In the genomic region with DNA sequence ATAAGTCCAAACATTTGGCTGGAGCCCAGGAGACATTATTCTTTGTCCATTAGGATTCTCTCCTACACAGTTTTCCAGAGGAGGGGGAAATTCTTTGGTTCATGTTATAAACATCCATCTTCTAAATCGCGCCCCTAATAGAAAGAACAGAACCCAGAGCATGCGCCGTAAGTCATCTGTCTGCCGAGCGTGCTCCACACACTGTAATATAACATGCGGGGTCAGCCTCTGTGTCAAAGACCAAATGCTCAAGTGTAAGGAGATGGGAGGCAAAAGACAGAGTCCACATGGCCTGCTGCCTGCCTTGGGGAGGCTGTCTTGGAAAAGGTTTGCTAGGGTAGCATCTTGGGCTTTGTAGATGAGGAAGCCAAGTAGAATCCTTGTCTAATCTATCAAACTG, we compare ENCODE assay signal across 21 mouse cellular contexts.
DNase-seq lines count a peak whose midpoint lies in the region; ATAC-seq lines count a peak whose summit lies in the region.
"Had no signal": no experiment of that assay in that cellular context is flagged by ENCODE, and none has a peak within 500 bp of the region (broad histone marks: within the 10 kb centered on the region; RNA-seq: fewer than 3 reads in every experiment).

No protein-coding gene starts in this region.

- H3K9me3 ChIP-seq in kidney, embryonic 16.5 days (ENCODE audit: low read length), result no peaks in the 10 kb centered on the region
- no peaks in the 10 kb centered on the region for H3K9me3 ChIP-seq in lung, embryonic 15.5 days
- no peaks in the 10 kb centered on the region for H3K9me3 ChIP-seq in intestine, embryonic 16.5 days (ENCODE audit: control insufficient read depth, low read length)
- H3K9me3 ChIP-seq: embryonic facial prominence, embryonic 15.5 days; hindbrain, embryonic 15.5 days had no signal

- H3K4me2 ChIP-seq in kidney, embryonic 16.5 days (replicated peaks; ENCODE audit: low read depth, low read length), result no peak overlapping the region
- H3K4me2 ChIP-seq in lung, embryonic 15.5 days, result no peak overlapping the region
- no peak overlapping the region; the same call in 1 of the 2 replicates for H3K4me2 ChIP-seq in intestine, embryonic 16.5 days (ENCODE audit: low read depth, low read length)
- H3K4me2 ChIP-seq: embryonic facial prominence, embryonic 15.5 days; heart, embryonic 11.5 days; hindbrain, embryonic 15.5 days; liver, embryonic 11.5 days; midbrain, embryonic 11.5 days had no signal

- H3K27me3 ChIP-seq in kidney, embryonic 16.5 days (ENCODE audit: insufficient read depth, low read length), result no peaks in the 10 kb centered on the region
- H3K27me3 ChIP-seq in lung, embryonic 15.5 days, result no peaks in the 10 kb centered on the region
- H3K27me3 ChIP-seq in intestine, embryonic 16.5 days (replicated peaks; ENCODE audit: control insufficient read depth, insufficient read depth, low read length), result no peaks in the 10 kb centered on the region
- H3K27me3 ChIP-seq: embryonic facial prominence, embryonic 15.5 days; hindbrain, embryonic 15.5 days had no signal

- DNase-seq in kidney, adult 9 months, result no peak
- no peak for DNase-seq in lung, postnatal 10 days
- DNase-seq in spleen, adult 18-20 months, result no peak
- no peak for DNase-seq in right cerebral cortex, adult 18-20 months
- DNase-seq: adrenal gland, adult 8-10 months; cerebellum, adult 11-12 months; cerebellum, postnatal 10 days; kidney, adult 18-20 months; layer of hippocampus, postnatal 36 days; lung, adult 18-20 months; thymus, postnatal 25 days had no signal

- no peak overlapping the region for H3K4me3 ChIP-seq in kidney, embryonic 16.5 days (ENCODE audit: low read length)
- no peak overlapping the region for H3K4me3 ChIP-seq in lung, embryonic 15.5 days
- no peak overlapping the region for H3K4me3 ChIP-seq in intestine, embryonic 16.5 days (ENCODE audit: low read length)
- H3K4me3 ChIP-seq: embryonic facial prominence, embryonic 15.5 days; hindbrain, embryonic 15.5 days had no signal

- no peak overlapping the region for H3K9ac ChIP-seq in kidney, embryonic 16.5 days (replicated peaks; ENCODE audit: low read length)
- no peak overlapping the region for H3K9ac ChIP-seq in lung, embryonic 15.5 days
- no peak overlapping the region for H3K9ac ChIP-seq in intestine, embryonic 16.5 days (ENCODE audit: low read depth, low read length)
- H3K9ac ChIP-seq: embryonic facial prominence, embryonic 15.5 days; hindbrain, embryonic 15.5 days had no signal

- peak; percentile 65; the same call in 1 of the 2 replicates for ATAC-seq in kidney, embryonic 16.5 days (ENCODE audit: low FRiP score, low TSS enrichment)
- ATAC-seq in lung, embryonic 15.5 days (ENCODE audit: borderline replicate concordance, extremely low read depth, low FRiP score, low TSS enrichment), result peak; percentile 75; the same call in 1 of the 2 replicates
- ATAC-seq in intestine, embryonic 16.5 days, result peak; percentile 58
- ATAC-seq: activated CD4-positive, CD25-positive, alpha-beta regulatory T cell, adult 4 months; forebrain, embryonic 14.5 days had no signal

- no peaks in the 10 kb centered on the region for H3K36me3 ChIP-seq in kidney, embryonic 16.5 days (ENCODE audit: insufficient read depth, low read length)
- H3K36me3 ChIP-seq in lung, embryonic 15.5 days, result no peaks in the 10 kb centered on the region
- no peaks in the 10 kb centered on the region for H3K36me3 ChIP-seq in intestine, embryonic 16.5 days (ENCODE audit: control insufficient read depth, insufficient read depth, low read length)
- H3K36me3 ChIP-seq: embryonic facial prominence, embryonic 15.5 days; hindbrain, embryonic 15.5 days had no signal

- 51% methylated on average over 7 of the region's 7 CpGs for WGBS in kidney, embryonic 16.5 days
- WGBS in lung, embryonic 15.5 days, result 46% methylated on average over 7 of the region's 7 CpGs
- WGBS in intestine, embryonic 16.5 days, result 61% methylated on average over 7 of the region's 7 CpGs

- H3K27ac ChIP-seq in kidney, embryonic 16.5 days (ENCODE audit: low read length), result no peak overlapping the region
- no peak overlapping the region for H3K27ac ChIP-seq in lung, embryonic 15.5 days
- H3K27ac ChIP-seq in intestine, embryonic 16.5 days (ENCODE audit: low read length), result no peak overlapping the region
- H3K27ac ChIP-seq: embryonic facial prominence, embryonic 15.5 days; hindbrain, embryonic 15.5 days had no signal

- no peaks in the 10 kb centered on the region for H3K4me1 ChIP-seq in kidney, embryonic 16.5 days (ENCODE audit: insufficient read depth, low read length)
- peaks cover 10% of the 10 kb centered on the region for H3K4me1 ChIP-seq in lung, embryonic 15.5 days
- no peaks in the 10 kb centered on the region; the same call in 1 of the 2 replicates for H3K4me1 ChIP-seq in intestine, embryonic 16.5 days (ENCODE audit: control insufficient read depth, insufficient read depth, low read length)
- H3K4me1 ChIP-seq: embryonic facial prominence, embryonic 15.5 days; hindbrain, embryonic 15.5 days had no signal
